Mouse (Mus musculus) C2C12 (cell line): ENCODE measurements at regions not wholly inside any gene's neighbourhood (a gene's known extent, or its start where the extent isn't known, plus 50 kb on each side); places are given as distances from the start of the nearest gene placed in this dataset.

Experiments used
- CEBPB ChIP-seq: IDR thresholded peaks from one replicate; pipeline ENCODE4 v1.6.1; 2011; ENCODE audit warnings: low read depth, mild to moderate bottlenecking, control low read depth, moderate library complexity
- CTCF ChIP-seq: IDR thresholded peaks from one replicate; pipeline ENCODE4 v1.5.1; 2011; ENCODE audit not compliant: control insufficient read depth, insufficient read depth, insufficient read length
- FOSL1 ChIP-seq: IDR thresholded peaks from one replicate; pipeline ENCODE4 v1.8.0; 2011; ENCODE audit warnings: mild to moderate bottlenecking, low read length; ENCODE audit not compliant: poor library complexity, insufficient read depth, severe bottlenecking
- MAX ChIP-seq: IDR thresholded peaks from one replicate; pipeline ENCODE4 v1.6.1; 2011; ENCODE audit warnings: mild to moderate bottlenecking, control low read depth
- MYOD1 ChIP-seq: IDR thresholded peaks from one replicate; pipeline ENCODE4 v1.6.1; 2011; ENCODE audit warnings: low read depth; ENCODE audit not compliant: control insufficient read depth, insufficient read length
- MYOG ChIP-seq: IDR thresholded peaks from one replicate; pipeline ENCODE4 v1.6.1; 2011; ENCODE audit not compliant: control insufficient read depth, insufficient read length; ENCODE audit errors: extremely low read depth
- USF1 ChIP-seq: IDR thresholded peaks from one replicate; pipeline ENCODE4 v1.6.1; 2011; ENCODE audit warnings: low read depth, mild to moderate bottlenecking, control low read depth, moderate library complexity

DNA sequence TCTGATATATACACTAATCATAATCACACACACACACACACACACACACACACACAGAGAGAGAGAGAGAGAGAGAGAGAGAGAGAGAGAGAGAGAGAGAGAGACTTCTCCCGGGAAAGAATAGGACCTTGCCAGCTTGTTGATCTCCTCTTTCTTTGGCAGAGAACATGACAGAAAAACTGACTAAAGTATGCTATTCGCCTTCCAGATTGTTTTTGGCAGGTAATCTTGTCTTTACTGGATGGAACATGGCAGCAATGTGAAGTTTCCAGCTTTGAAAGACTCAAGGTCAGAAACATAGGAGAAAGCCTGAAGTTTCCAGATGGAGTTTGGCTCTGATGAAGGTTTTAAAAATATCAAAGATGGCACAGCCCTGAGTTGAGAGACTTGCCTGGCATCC lies 87.8 kb upstream of the Cpm start:
- TF ChIP-seq CTCF (no peak), MAX (no peak), CEBPB (no peak), MYOG (no peak), MYOD1 (no peak), USF1 (no peak), FOSL1 (no peak)
